Mouse (Mus musculus) bone marrow macrophage, adult 2 months (primary cell): ENCODE measurements at regions not wholly inside any gene's neighbourhood (a gene's known extent, or its start where the extent isn't known, plus 50 kb on each side); places are given as distances from the start of the nearest gene placed in this dataset.

Source experiments
- CTCF ChIP-seq: IDR thresholded peaks from 2 replicates; pipeline ENCODE4 v1.5.1; 2012; ENCODE audit warnings: low read depth, mild to moderate bottlenecking, low read length, moderate library complexity
- POLR2A ChIP-seq: IDR thresholded peaks from 2 replicates; pipeline ENCODE4 v1.6.1; 2012; ENCODE audit warnings: mild to moderate bottlenecking, low read depth, low read length, borderline replicate concordance

GRCm38 (mm10) chr5:52008942-52009341 lies 181.4 kb downstream of the Dhx15 start:
- TF ChIP-seq CTCF (no peak), POLR2A (no peak)
